Mouse (Mus musculus) intestine, postnatal 0 days (tissue): ENCODE data around the gene Foxj1. TPM values are rescaled to one million over a fixed set of nuclear protein-coding genes. Genes with fewer than 3 reads are reported as not detected.
A peak's percentile ranks its signal among the peaks of the same experiment; 100 is the strongest.

Experiments used
- ATAC-seq: fragments of 200-750 bp; cut with Nextera tagmentation; 2 replicates; pipeline ENCODE4 v1.8.0; 2017; ENCODE audit warnings: mild to moderate bottlenecking, moderate TSS enrichment, moderate library complexity
- H3K27ac ChIP-seq: fragments of 300-500 bp; sonication (generic); 2 replicates; pipeline ENCODE4 v1.5.1; 2014; ENCODE audit warnings: mild to moderate bottlenecking, low read depth, low read length, moderate library complexity
- H3K27me3 ChIP-seq: fragments of 300-500 bp; sonication (generic); replicated peaks from 2 replicates; pipeline ENCODE4 v1.6.1; 2014; ENCODE audit warnings: low read length, mixed read lengths; ENCODE audit not compliant: control insufficient read depth, insufficient read depth
- H3K36me3 ChIP-seq: fragments of 300-500 bp; sonication (generic); 2 replicates; pipeline ENCODE4 v1.6.1; 2014; ENCODE audit warnings: mild to moderate bottlenecking, moderate library complexity; ENCODE audit not compliant: control insufficient read depth, insufficient read depth
- H3K4me1 ChIP-seq: fragments of 300-500 bp; sonication (generic); replicated peaks from 2 replicates; pipeline ENCODE4 v1.6.1; 2014; ENCODE audit warnings: antibody characterized with exemption, low read length, mixed read lengths; ENCODE audit not compliant: control insufficient read depth, insufficient read depth
- H3K4me2 ChIP-seq: fragments of 300-500 bp; sonication (generic); replicated peaks from 2 replicates; pipeline ENCODE4 v1.6.1; 2014; ENCODE audit warnings: low read depth, mild to moderate bottlenecking, moderate library complexity
- H3K4me3 ChIP-seq: fragments of 300-500 bp; sonication (generic); 2 replicates; pipeline ENCODE4 v1.5.1; 2014; ENCODE audit warnings: low read depth, low read length
- H3K9ac ChIP-seq: fragments of 300-500 bp; sonication (generic); 2 replicates; pipeline ENCODE4 v1.6.1; 2014; ENCODE audit warnings: mild to moderate bottlenecking, low read depth, low read length
- H3K9me3 ChIP-seq: fragments of 300-500 bp; sonication (generic); 2 replicates; pipeline ENCODE4 v1.6.1; 2016; ENCODE audit warnings: mixed run types; ENCODE audit not compliant: control insufficient read depth
- CTCF ChIP-seq: sonication (generic); IDR thresholded peaks from 2 replicates; pipeline ENCODE4 v1.5.1; 2016; ENCODE audit warnings: low read depth, mild to moderate bottlenecking, control low read depth, antibody characterized with exemption, moderate library complexity
- WGBS: fragments of 180-500 bp; shearing (Covaris S2); extraction: QIAGEN DNeasy Blood & Tissue Kit; methylation state at CpG from one replicate; pipeline ENCODE4 v1.1.7; 2014; 5-methylcytosine and 5-hydroxymethylcytosine counted together
- polyA plus RNA-seq: library from polyadenylated mRNA; unstranded; fragments of >200 nt; fragmentation: Nextera tagmentation; extraction: Ambion mirVana; gene quantifications from 2 replicates; pipeline ENCODE4 v1.2.1, GENCODE M21; 2015

The Foxj1 gene
- polyA plus RNA-seq, 1 experiment from 2014 or later, result 0.09 TPM

DNA sequence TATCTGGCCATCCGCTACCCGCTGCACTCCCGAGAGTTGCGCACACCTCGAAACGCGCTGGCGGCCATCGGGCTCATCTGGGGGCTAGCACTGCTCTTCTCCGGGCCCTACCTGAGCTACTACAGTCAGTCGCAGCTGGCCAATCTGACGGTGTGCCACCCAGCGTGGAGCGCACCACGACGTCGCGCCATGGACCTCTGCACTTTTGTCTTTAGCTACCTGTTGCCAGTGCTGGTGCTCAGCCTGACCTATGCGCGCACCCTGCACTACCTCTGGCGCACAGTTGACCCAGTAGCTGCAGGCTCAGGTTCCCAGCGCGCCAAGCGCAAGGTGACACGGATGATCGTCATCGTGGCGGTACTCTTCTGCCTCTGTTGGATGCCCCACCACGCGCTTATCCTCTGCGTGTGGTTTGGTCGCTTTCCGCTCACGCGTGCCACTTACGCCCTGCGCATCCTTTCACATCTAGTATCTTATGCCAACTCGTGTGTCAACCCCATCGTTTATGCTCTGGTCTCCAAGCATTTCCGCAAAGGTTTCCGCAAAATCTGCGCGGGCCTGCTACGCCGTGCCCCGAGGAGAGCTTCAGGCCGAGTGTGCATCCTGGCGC, 52.2 kb downstream of the Foxj1 start:
- Histone ChIP-seq H3K4me2 (no peak overlapping the region), H3K4me1 (no peaks in the 10 kb centered on the region), H3K27me3 (peaks cover 52% of the 10 kb centered on the region), H3K9me3 (no peaks in the 10 kb centered on the region), H3K9ac (no peak overlapping the region), H3K36me3 (no peaks in the 10 kb centered on the region; the same call in 1 of the 2 replicates), H3K27ac (no peak overlapping the region), H3K4me3 (no peak overlapping the region)
- no peak for TF ChIP-seq CTCF
- no peak for ATAC-seq
- whole genome bisulfite sequencing, result 9% methylated on average over 48 of the region's 48 CpGs

DNA sequence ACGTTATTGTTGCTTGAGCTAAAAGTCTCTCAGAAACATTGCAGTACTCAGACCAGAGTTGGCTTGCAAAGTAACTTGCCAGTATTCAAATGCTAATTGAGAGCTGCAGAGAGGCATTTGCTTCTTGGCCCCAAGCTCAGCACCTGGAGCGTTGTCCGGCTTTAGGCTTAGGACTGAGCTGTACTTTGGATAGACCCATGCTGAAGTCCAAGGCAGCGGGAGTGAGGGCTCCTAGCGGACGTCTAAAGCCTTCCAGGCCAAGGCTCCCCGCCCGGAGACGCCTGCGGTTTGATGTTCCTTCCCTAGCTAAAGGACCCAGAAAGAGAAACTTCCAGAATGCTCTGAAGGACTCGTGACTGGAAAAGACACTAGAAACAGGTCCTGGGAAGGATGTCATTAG, 53.1 kb downstream of the Foxj1 start:
- TF ChIP-seq CTCF, result peak; percentile 50
- H3K36me3 ChIP-seq, result no peaks in the 10 kb centered on the region; the same call in 1 of the 2 replicates
- no peak overlapping the region for H3K9ac ChIP-seq
- no peak overlapping the region for H3K27ac ChIP-seq
- no peaks in the 10 kb centered on the region for H3K9me3 ChIP-seq
- WGBS, result 3% methylated on average over 11 of the region's 11 CpGs
- no peaks in the 10 kb centered on the region for H3K4me1 ChIP-seq
- peak overlapping the region; percentile 63 for H3K4me2 ChIP-seq
- ATAC-seq, result no peak
- H3K27me3 ChIP-seq, result peaks cover 52% of the 10 kb centered on the region
- H3K4me3 ChIP-seq, result peak overlapping the region; percentile 9; the same call in 1 of the 2 replicates

- H3K9me3 ChIP-seq, result no peaks in the 10 kb centered on the region
- H3K9ac ChIP-seq, result peak overlapping the region; percentile 11; the same call in 1 of the 2 replicates
- 2% methylated on average over 18 of the region's 18 CpGs for WGBS
- H3K27me3 ChIP-seq, result peaks cover 52% of the 10 kb centered on the region
- peak overlapping the region; percentile 38 for H3K4me3 ChIP-seq
- TF ChIP-seq CTCF, result no peak
- H3K4me2 ChIP-seq, result peak overlapping the region; percentile 63
- H3K4me1 ChIP-seq, result no peaks in the 10 kb centered on the region
- ATAC-seq, result no peak
- no peaks in the 10 kb centered on the region; the same call in 1 of the 2 replicates for H3K36me3 ChIP-seq
- no peak overlapping the region for H3K27ac ChIP-seq
Measured at GRCm38 (mm10) chr11:116281671-116282070, 53.5 kb downstream of the Foxj1 start.

DNA sequence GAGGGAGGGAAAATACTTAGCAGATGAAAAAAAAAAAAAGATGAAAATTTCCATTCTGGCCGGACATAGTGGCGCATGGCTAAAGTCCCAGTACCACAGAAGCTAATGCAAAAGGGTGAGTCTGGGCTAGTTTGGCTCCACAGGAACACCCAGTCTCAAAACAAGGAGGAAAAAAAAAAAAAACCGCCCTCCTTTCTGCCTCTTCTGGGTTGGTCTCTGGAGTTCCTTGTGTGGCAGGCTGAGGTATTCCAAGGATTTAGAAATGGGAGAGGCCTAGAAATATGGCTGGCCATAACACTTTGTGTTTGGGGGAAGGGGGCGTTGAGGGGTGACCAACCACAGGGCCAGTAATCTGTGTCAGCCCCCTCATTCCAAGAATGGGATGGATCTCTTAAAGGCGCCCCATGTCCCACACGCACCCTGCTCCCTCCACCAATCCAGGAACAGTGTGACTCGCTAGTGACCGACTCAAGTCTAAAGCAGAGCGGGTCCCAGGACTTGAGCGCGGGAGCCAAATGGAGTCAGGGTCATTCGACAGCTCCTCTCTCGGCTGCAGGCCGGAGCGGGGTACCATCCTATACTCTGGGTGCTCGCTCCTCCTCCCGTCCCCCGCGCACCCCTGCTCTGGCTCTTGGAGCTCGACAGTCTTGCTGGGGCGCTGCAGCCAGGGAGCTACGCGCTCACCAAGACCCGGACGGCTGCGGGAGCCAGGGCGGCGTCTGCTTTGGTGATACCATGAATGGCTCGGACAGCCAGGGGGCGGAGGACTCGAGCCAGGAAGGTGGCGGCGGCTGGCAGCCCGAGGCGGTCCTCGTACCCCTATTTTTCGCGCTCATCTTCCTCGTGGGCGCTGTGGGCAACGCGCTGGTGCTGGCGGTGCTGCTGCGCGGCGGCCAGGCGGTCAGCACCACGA, 54.2 kb downstream of the Foxj1 start, which contains the start of gene Galr2:
Gene Galr2, plus strand, starts transcription at position 189 of the 913 bp plus-strand sequence.
- Histone ChIP-seq H3K4me3 (peak within 1 kb of the TSS; percentile 38), H3K9me3 (no peaks in the 10 kb centered on the region), H3K4me2 (peak within 1 kb of the TSS; percentile 63), H3K4me1 (no peaks in the 10 kb centered on the region), H3K9ac (peak within 1 kb of the TSS; percentile 11; the same call in 1 of the 2 replicates), H3K27me3 (peaks cover 52% of the 10 kb centered on the region), H3K36me3 (no peaks in the 10 kb centered on the region; the same call in 1 of the 2 replicates), H3K27ac (no peak within 1 kb of the TSS)
- TF ChIP-seq CTCF, result peak; percentile 28; the same call in 1 of the 2 replicates
- peak; percentile 21; the same call in 1 of the 2 replicates for ATAC-seq
- 7% methylated on average over 48 of the region's 48 CpGs for WGBS

Other genes with a start within 250 kb of the Foxj1 start
- 179 and 201 TPM in 2 replicates for gene Wbp2, start 248.4 kb downstream of the Foxj1 start, polyA plus RNA-seq
- 15.7 and 16.1 TPM in 2 replicates for gene Trim47, start 208.2 kb downstream of the Foxj1 start, polyA plus RNA-seq
- 3.1 and 3.3 TPM in 2 replicates for gene Trim65, start 204.3 kb downstream of the Foxj1 start, polyA plus RNA-seq
- gene Mrpl38, start 196.5 kb downstream of the Foxj1 start, polyA plus RNA-seq, result 35.6 and 38.5 TPM in 2 replicates
- 3.7 and 4.8 TPM in 2 replicates for gene Fbf1, start 167.2 kb downstream of the Foxj1 start, polyA plus RNA-seq
- gene Ten1, start 136.5 kb downstream of the Foxj1 start, polyA plus RNA-seq, result 64.6 and 66.8 TPM in 2 replicates
- 98.9 and 114 TPM in 2 replicates for gene Acox1, start 136.4 kb downstream of the Foxj1 start, polyA plus RNA-seq
- gene Evpl, start 97.3 kb downstream of the Foxj1 start, polyA plus RNA-seq, result 1.2 and 1.3 TPM in 2 replicates
- gene Srp68, start 61.2 kb downstream of the Foxj1 start, polyA plus RNA-seq, result 45.2 and 48.7 TPM in 2 replicates
- gene Galr2, start 54.5 kb downstream of the Foxj1 start, polyA plus RNA-seq, result 0.10 and 0.29 TPM in 2 replicates
- 44.6 and 49.2 TPM in 2 replicates for gene Exoc7, start 28.2 kb downstream of the Foxj1 start, polyA plus RNA-seq
- gene Rnf157, start 77.6 kb upstream of the Foxj1 start, polyA plus RNA-seq, result 4.9 and 6.6 TPM in 2 replicates
- 60.2 and 60.6 TPM in 2 replicates for gene Ubald2, start 98.7 kb upstream of the Foxj1 start, polyA plus RNA-seq
- 0.14 TPM in 1 of 2 replicates, not detected in the other for gene Qrich2, start 130.8 kb upstream of the Foxj1 start, polyA plus RNA-seq
- gene Prpsap1, start 158.8 kb upstream of the Foxj1 start, polyA plus RNA-seq, result 177 and 194 TPM in 2 replicates
- gene Sphk1, start 195.5 kb upstream of the Foxj1 start, polyA plus RNA-seq, result 2.5 and 3.3 TPM in 2 replicates
- 3.7 and 4.8 TPM in 2 replicates for gene Ube2o, start 246.0 kb upstream of the Foxj1 start, polyA plus RNA-seq